7 mouse cellular contexts compared by ENCODE assay signal in genomic region chr11:106216730-106217490, GRCm38 (mm10). TPM values are rescaled to one million over a fixed set of nuclear protein-coding genes. Genes with fewer than 3 reads are reported as not detected.
DNase-seq lines count a peak whose midpoint lies in the region; ATAC-seq lines count a peak whose summit lies in the region.

TSS of gene Ddx42 (plus strand) at chr11:106216926.

- under 1% methylated on average over 69 of the region's 70 CpGs for WGBS in embryonic facial prominence, embryonic 11.5 days
- WGBS in limb, embryonic 10.5 days = under 1% methylated on average over 70 of the region's 70 CpGs
- under 1% methylated on average over 70 of the region's 70 CpGs for WGBS in midbrain, embryonic 13.5 days

- DNase-seq in adrenal gland, postnatal 14 days = peak; percentile 95
- peak; percentile 98 for DNase-seq in embryonic facial prominence, embryonic 11.5 days (ENCODE audit: low spot score)
- DNase-seq in kidney, adult 11 months = peak; percentile 91
- DNase-seq in limb, embryonic 10.5 days (ENCODE audit: low spot score) = peak; percentile 90
- DNase-seq in spleen, adult 12 weeks (ENCODE audit: low spot score) = peak; percentile 84

- no peaks in the 10 kb centered on the region for H3K9me3 ChIP-seq in embryonic facial prominence, embryonic 11.5 days (replicated peaks; ENCODE audit: control insufficient read depth, low read length)
- H3K9me3 ChIP-seq in limb, embryonic 10.5 days (replicated peaks) = no peaks in the 10 kb centered on the region
- H3K9me3 ChIP-seq in midbrain, embryonic 13.5 days = no peaks in the 10 kb centered on the region

- no peaks in the 10 kb centered on the region for H3K36me3 ChIP-seq in embryonic facial prominence, embryonic 11.5 days (replicated peaks; ENCODE audit: control insufficient read depth, insufficient read depth, low read depth, low read length)
- peaks cover 32% of the 10 kb centered on the region for H3K36me3 ChIP-seq in limb, embryonic 10.5 days
- peaks cover 12% of the 10 kb centered on the region for H3K36me3 ChIP-seq in midbrain, embryonic 13.5 days

- no peaks in the 10 kb centered on the region for H3K27me3 ChIP-seq in embryonic facial prominence, embryonic 11.5 days (ENCODE audit: control insufficient read depth, insufficient read depth, low read length)
- H3K27me3 ChIP-seq in limb, embryonic 10.5 days (ENCODE audit: low read depth, poor library complexity, severe bottlenecking) = no peaks in the 10 kb centered on the region
- H3K27me3 ChIP-seq in midbrain, embryonic 13.5 days = no peaks in the 10 kb centered on the region

- H3K4me1 ChIP-seq in embryonic facial prominence, embryonic 11.5 days (ENCODE audit: control insufficient read depth, insufficient read depth, low read length) = no peaks in the 10 kb centered on the region
- H3K4me1 ChIP-seq in limb, embryonic 10.5 days = peaks cover 22% of the 10 kb centered on the region
- H3K4me1 ChIP-seq in midbrain, embryonic 13.5 days (replicated peaks) = peaks cover 45% of the 10 kb centered on the region

- ATAC-seq in embryonic facial prominence, embryonic 11.5 days (replicated peaks; ENCODE audit: insufficient number of reproducible peaks, low FRiP score, low TSS enrichment, low read depth) = peak; percentile 93
- ATAC-seq in granulocyte monocyte progenitor cell, adult 5-6 weeks (replicated peaks; ENCODE audit: poor library complexity, severe bottlenecking) = peak; percentile 78
- ATAC-seq in midbrain, embryonic 13.5 days = peak; percentile 96

- H3K4me2 ChIP-seq in embryonic facial prominence, embryonic 11.5 days (ENCODE audit: low read depth, low read length) = peak within 1 kb of the TSS; percentile 44
- peak within 1 kb of the TSS; percentile 68 for H3K4me2 ChIP-seq in midbrain, embryonic 13.5 days (replicated peaks)

- peak within 1 kb of the TSS; percentile 98 for H3K9ac ChIP-seq in embryonic facial prominence, embryonic 11.5 days (replicated peaks; ENCODE audit: low read length)
- H3K9ac ChIP-seq in midbrain, embryonic 13.5 days (replicated peaks) = peak within 1 kb of the TSS; percentile 98

- H3K4me3 ChIP-seq in embryonic facial prominence, embryonic 11.5 days (ENCODE audit: low read depth, low read length) = peak within 1 kb of the TSS; percentile 97
- H3K4me3 ChIP-seq in limb, embryonic 10.5 days = peak within 1 kb of the TSS; percentile 74
- H3K4me3 ChIP-seq in midbrain, embryonic 13.5 days (replicated peaks) = peak within 1 kb of the TSS; percentile 99

- peak within 1 kb of the TSS; percentile 89 for H3K27ac ChIP-seq in embryonic facial prominence, embryonic 11.5 days (replicated peaks; ENCODE audit: low read depth, low read length)
- peak within 1 kb of the TSS; percentile 93 for H3K27ac ChIP-seq in limb, embryonic 10.5 days
- H3K27ac ChIP-seq in midbrain, embryonic 13.5 days = peak within 1 kb of the TSS; percentile 97

RNA-seq across cellular contexts. Expression of gene Ddx42, which starts in this region (rescaled TPM):
- 51.5 and 59.9 TPM in 2 replicates for total RNA-seq in adrenal gland, postnatal 14 days (2021)
- 95.4 and 102 TPM in 2 replicates for polyA plus RNA-seq in embryonic facial prominence, embryonic 11.5 days (2014; fragmentation: Nextera tagmentation; extraction: Ambion mirVana)
- 51.1 and 55.5 TPM in 2 replicates for total RNA-seq in granulocyte monocyte progenitor cell, adult 5-6 weeks (2014; fragmentation: Nextera tagmentation)
- total RNA-seq in granulocyte monocyte progenitor cell, adult 5-6 weeks (2017) = 86.8 and 87.9 TPM in 2 replicates
- 94.9 and 108 TPM in 2 replicates for polyA plus RNA-seq in limb, embryonic 10.5 days (2016; fragmentation: Nextera tagmentation; extraction: Ambion mirVana)
- 101 and 105 TPM in 2 replicates for polyA plus RNA-seq in midbrain, embryonic 13.5 days (2015; fragmentation: Nextera tagmentation; extraction: Ambion mirVana)

Comparison
In these comparisons a context has a peak if more than half of its experiments do, and no peak if none do; other contexts are left out.
1. Peak in every context shown above with its lines: DNase-seq, ATAC-seq, H3K4me3 ChIP-seq and H3K27ac ChIP-seq.